8 mouse cellular contexts compared by ENCODE assay signal in genomic region chr7:25279076-25279860, GRCm38 (mm10). TPM values are rescaled to one million over a fixed set of nuclear protein-coding genes. Genes with fewer than 3 reads are reported as not detected.
DNase-seq lines count a peak whose midpoint lies in the region; ATAC-seq and TF ChIP-seq lines count a peak whose summit lies in the region.

No protein-coding gene starts in this region.

- H3K27me3 ChIP-seq in C2C12 (ENCODE audit: control insufficient read depth, insufficient read depth, insufficient read length), result no peaks in the 10 kb centered on the region
- no peaks in the 10 kb centered on the region for H3K27me3 ChIP-seq in heart, embryonic 13.5 days (replicated peaks)
- H3K27me3 ChIP-seq in liver, embryonic 12.5 days (replicated peaks), result no peaks in the 10 kb centered on the region
- no peaks in the 10 kb centered on the region for H3K27me3 ChIP-seq in stomach, embryonic 14.5 days (ENCODE audit: control insufficient read depth, insufficient read depth, low read length)

- peak overlapping the region; percentile 25 for H3K4me3 ChIP-seq in C2C12 (ENCODE audit: insufficient read depth, poor library complexity, severe bottlenecking)
- peak overlapping the region; percentile 69 for H3K4me3 ChIP-seq in heart, embryonic 13.5 days
- peak overlapping the region; percentile 67 for H3K4me3 ChIP-seq in liver, embryonic 12.5 days
- H3K4me3 ChIP-seq in stomach, embryonic 14.5 days (ENCODE audit: low read depth, low read length), result peak overlapping the region; percentile 86

- H3K4me2 ChIP-seq in heart, embryonic 13.5 days, result peak overlapping the region; percentile 92
- peak overlapping the region; percentile 99 for H3K4me2 ChIP-seq in liver, embryonic 12.5 days
- H3K4me2 ChIP-seq in stomach, embryonic 14.5 days (replicated peaks; ENCODE audit: low read depth, low read length), result peak overlapping the region; percentile 71

- peaks cover 74% of the 10 kb centered on the region for H3K4me1 ChIP-seq in heart, embryonic 13.5 days
- peaks cover 86% of the 10 kb centered on the region for H3K4me1 ChIP-seq in liver, embryonic 12.5 days
- peaks cover 61% of the 10 kb centered on the region for H3K4me1 ChIP-seq in stomach, embryonic 14.5 days (ENCODE audit: control insufficient read depth, insufficient read depth, low read length)

- TF ChIP-seq CTCF in C2C12 (IDR thresholded peaks at IDR 0.05; ENCODE audit: control insufficient read depth, insufficient read depth, insufficient read length), result peak; percentile 2

- peaks cover 12% of the 10 kb centered on the region for H3K79me3 ChIP-seq in C2C12 (ENCODE audit: low read depth)

- peak overlapping the region; percentile 91 for H3K9ac ChIP-seq in heart, embryonic 13.5 days
- H3K9ac ChIP-seq in liver, embryonic 12.5 days, result peak overlapping the region; percentile 87
- peak overlapping the region; percentile 68 for H3K9ac ChIP-seq in stomach, embryonic 14.5 days (replicated peaks; ENCODE audit: low read depth, low read length)

- H3ac ChIP-seq in C2C12 (ENCODE audit: control insufficient read depth, insufficient read length, low read depth), result peak overlapping the region; percentile 92

- DNase-seq in brain, adult 2 months (ENCODE audit: low read depth, low spot score), result peak; percentile 96
- peak; percentile 94 for DNase-seq in kidney, postnatal 10 days
- peak; percentile 95 for DNase-seq in naive thymus-derived CD4-positive, alpha-beta T cell, adult 2 months (ENCODE audit: low read depth)

- H3K36me3 ChIP-seq in C2C12 (ENCODE audit: control insufficient read depth, insufficient read depth), result no peaks in the 10 kb centered on the region
- H3K36me3 ChIP-seq in heart, embryonic 13.5 days, result peaks cover 9% of the 10 kb centered on the region
- H3K36me3 ChIP-seq in liver, embryonic 12.5 days, result 0 out of 2 replicates have a peak, but pooled peaks cover 3% of the 10 kb centered on the region
- no peaks in the 10 kb centered on the region; the same call in 1 of the 2 replicates for H3K36me3 ChIP-seq in stomach, embryonic 14.5 days (ENCODE audit: control insufficient read depth, insufficient read depth, low read length)

- 0 out of 2 replicates have a peak, but pooled peaks have one; percentile 12 for ATAC-seq in erythroid progenitor cell, adult 5-6 weeks (replicated peaks; ENCODE audit: low FRiP score, poor library complexity, severe bottlenecking)
- peak; percentile 6; the same call in 1 of the 2 replicates for ATAC-seq in heart, embryonic 13.5 days (ENCODE audit: extremely low read depth, insufficient number of reproducible peaks, low FRiP score, low TSS enrichment)
- peak; percentile 56 for ATAC-seq in liver, embryonic 12.5 days
- ATAC-seq in stomach, embryonic 14.5 days (ENCODE audit: insufficient number of reproducible peaks, insufficient read depth, low FRiP score, low read depth), result peak; percentile 47

- H3K9me3 ChIP-seq in heart, embryonic 13.5 days, result no peaks in the 10 kb centered on the region
- no peaks in the 10 kb centered on the region for H3K9me3 ChIP-seq in liver, embryonic 12.5 days (replicated peaks)
- no peaks in the 10 kb centered on the region for H3K9me3 ChIP-seq in stomach, embryonic 14.5 days (ENCODE audit: control insufficient read depth, low read depth, low read length)

- H3K79me2 ChIP-seq in C2C12 (ENCODE audit: control insufficient read depth, insufficient read depth), result peaks cover 23% of the 10 kb centered on the region

- peak overlapping the region; percentile 100 for H3K27ac ChIP-seq in heart, embryonic 13.5 days (replicated peaks)
- peak overlapping the region; percentile 97 for H3K27ac ChIP-seq in liver, embryonic 12.5 days
- peak overlapping the region; percentile 99 for H3K27ac ChIP-seq in stomach, embryonic 14.5 days (ENCODE audit: low read length)

- WGBS in heart, embryonic 13.5 days, result under 1% methylated on average over 42 of the region's 49 CpGs
- WGBS in liver, embryonic 12.5 days (ENCODE audit: insufficient replicate concordance), result under 1% methylated on average over 48 of the region's 49 CpGs
- under 1% methylated on average over 46 of the region's 49 CpGs for WGBS in stomach, embryonic 14.5 days

TF ChIP-seq in C2C12, 6 proteins besides CTCF, POLR2A, EP300 and RAD21:
- no peak for TF ChIP-seq MYOD1 (IDR thresholded peaks at IDR 0.05; ENCODE audit: control insufficient read depth, insufficient read length, low read depth)
- TF ChIP-seq CEBPB (IDR thresholded peaks at IDR 0.05; ENCODE audit: low read depth), result no peak
- no peak for TF ChIP-seq MYOG (IDR thresholded peaks at IDR 0.05; ENCODE audit: control insufficient read depth, extremely low read depth, insufficient read length)
- TF ChIP-seq FOSL1 (IDR thresholded peaks at IDR 0.05; ENCODE audit: insufficient read depth, low read length, poor library complexity, severe bottlenecking), result no peak
- no peak for TF ChIP-seq USF1 (IDR thresholded peaks at IDR 0.05; ENCODE audit: low read depth)
- no peak for TF ChIP-seq MAX (IDR thresholded peaks at IDR 0.05)

RNA-seq across cellular contexts. Expression of gene Cic, which starts 11.8 kb away (rescaled TPM):
- polyA plus RNA-seq in C2C12 (2012; fragmentation: generic; extraction: Trizol), result 79.5 TPM
- 114 and 181 TPM in 2 replicates for total RNA-seq in erythroid progenitor cell, adult 5-6 weeks (2015; ENCODE audit: low replicate concordance)
- 70.5 and 90.7 TPM in 2 replicates for total RNA-seq in erythroid progenitor cell, adult 5-6 weeks (2017; ENCODE audit: low replicate concordance)
- 22.9 and 23.4 TPM in 2 replicates for polyA plus RNA-seq in heart, embryonic 13.5 days (2015; fragmentation: Nextera tagmentation; extraction: Ambion mirVana)
- polyA plus RNA-seq in liver, embryonic 12.5 days (2016; fragmentation: Nextera tagmentation; extraction: Ambion mirVana), result 17.0 TPM in 2 replicates
- polyA plus RNA-seq in stomach, embryonic 14.5 days (2014; fragmentation: Nextera tagmentation; extraction: Ambion mirVana), result 51.4 and 54.1 TPM in 2 replicates

RNA-seq across cellular contexts. Expression of gene Pafah1b3, which starts 18.5 kb away (rescaled TPM):
- 90.8 TPM for polyA plus RNA-seq in C2C12 (2012; fragmentation: generic; extraction: Trizol)
- total RNA-seq in erythroid progenitor cell, adult 5-6 weeks (2015; ENCODE audit: low replicate concordance), result 20.2 and 26.8 TPM in 2 replicates
- total RNA-seq in erythroid progenitor cell, adult 5-6 weeks (2017; ENCODE audit: low replicate concordance), result 8.9 and 17.3 TPM in 2 replicates
- 145 and 154 TPM in 2 replicates for polyA plus RNA-seq in heart, embryonic 13.5 days (2015; fragmentation: Nextera tagmentation; extraction: Ambion mirVana)
- polyA plus RNA-seq in liver, embryonic 12.5 days (2016; fragmentation: Nextera tagmentation; extraction: Ambion mirVana), result 44.1 and 51.0 TPM in 2 replicates
- polyA plus RNA-seq in stomach, embryonic 14.5 days (2014; fragmentation: Nextera tagmentation; extraction: Ambion mirVana), result 274 and 284 TPM in 2 replicates

RNA-seq across cellular contexts. Expression of gene Prr19, which starts 21.9 kb away (rescaled TPM):
- not detected for polyA plus RNA-seq in C2C12 (2012; fragmentation: generic; extraction: Trizol)
- not detected in 2 replicates for total RNA-seq in erythroid progenitor cell, adult 5-6 weeks (2015; ENCODE audit: low replicate concordance)
- total RNA-seq in erythroid progenitor cell, adult 5-6 weeks (2017; ENCODE audit: low replicate concordance), result not detected in 2 replicates
- 0.23 and 0.39 TPM in 2 replicates for polyA plus RNA-seq in heart, embryonic 13.5 days (2015; fragmentation: Nextera tagmentation; extraction: Ambion mirVana)
- 0.10 and 0.14 TPM in 2 replicates for polyA plus RNA-seq in liver, embryonic 12.5 days (2016; fragmentation: Nextera tagmentation; extraction: Ambion mirVana)
- 0.76 and 1.1 TPM in 2 replicates for polyA plus RNA-seq in stomach, embryonic 14.5 days (2014; fragmentation: Nextera tagmentation; extraction: Ambion mirVana)

RNA-seq across cellular contexts. Expression of gene Tmem145, which starts 26.6 kb away (rescaled TPM):
- polyA plus RNA-seq in C2C12 (2012; fragmentation: generic; extraction: Trizol), result 0.13 TPM
- not detected in 2 replicates for total RNA-seq in erythroid progenitor cell, adult 5-6 weeks (2015; ENCODE audit: low replicate concordance)
- not detected in 2 replicates for total RNA-seq in erythroid progenitor cell, adult 5-6 weeks (2017; ENCODE audit: low replicate concordance)
- 0.11 and 0.34 TPM in 2 replicates for polyA plus RNA-seq in heart, embryonic 13.5 days (2015; fragmentation: Nextera tagmentation; extraction: Ambion mirVana)
- polyA plus RNA-seq in liver, embryonic 12.5 days (2016; fragmentation: Nextera tagmentation; extraction: Ambion mirVana), result 0.14 TPM in 2 replicates
- 1.9 and 2.0 TPM in 2 replicates for polyA plus RNA-seq in stomach, embryonic 14.5 days (2014; fragmentation: Nextera tagmentation; extraction: Ambion mirVana)

RNA-seq across cellular contexts. Expression of gene Erf, which starts 28.7 kb away (rescaled TPM):
- 61.8 TPM for polyA plus RNA-seq in C2C12 (2012; fragmentation: generic; extraction: Trizol)
- 0.72 and 3.4 TPM in 2 replicates for total RNA-seq in erythroid progenitor cell, adult 5-6 weeks (2015; ENCODE audit: low replicate concordance)
- 0.61 and 1.8 TPM in 2 replicates for total RNA-seq in erythroid progenitor cell, adult 5-6 weeks (2017; ENCODE audit: low replicate concordance)
- 11.2 and 14.3 TPM in 2 replicates for polyA plus RNA-seq in heart, embryonic 13.5 days (2015; fragmentation: Nextera tagmentation; extraction: Ambion mirVana)
- 6.5 and 7.5 TPM in 2 replicates for polyA plus RNA-seq in liver, embryonic 12.5 days (2016; fragmentation: Nextera tagmentation; extraction: Ambion mirVana)
- polyA plus RNA-seq in stomach, embryonic 14.5 days (2014; fragmentation: Nextera tagmentation; extraction: Ambion mirVana), result 25.8 and 27.7 TPM in 2 replicates

Comparison
In these comparisons a context has a peak if more than half of its experiments do, and no peak if none do; other contexts are left out.
1. Peak in every context shown above with its lines: DNase-seq, ATAC-seq, H3K4me3 ChIP-seq and H3K27ac ChIP-seq.
2. H3K4me3 ChIP-seq: peak in every context shown above with its lines; median percentile 86 in stomach, embryonic 14.5 days; 69 in heart, embryonic 13.5 days; 67 in liver, embryonic 12.5 days; 25 in C2C12.
3. ATAC-seq: peak in every context shown above with its lines; median percentile 56 in liver, embryonic 12.5 days; 47 in stomach, embryonic 14.5 days; 12 in erythroid progenitor cell, adult 5-6 weeks; 6 in heart, embryonic 13.5 days.